Mouse (Mus musculus) kidney, postnatal 4 days (tissue): ENCODE results near the gene Ssh2.

Experiments used
- DNase-seq, 2 experiments: peaks; one replicate each; pipeline ENCODE4 v3.0.0; 2021; ENCODE audit warnings: mixed read lengths in 2 of 2

The Ssh2 gene

GRCm38 (mm10) chr11:77416212-77417000 lies 200.3 kb downstream of the Ssh2 start:
- DNase-seq = peak in 1 of 2 experiments; percentile 6

- DNase-seq = no peak
Observed at GRCm38 (mm10) chr11:77418021-77418420, 201.9 kb downstream of the Ssh2 start.

GRCm38 (mm10) chr11:77423175-77423859 lies 207.2 kb downstream of the Ssh2 start:
- DNase-seq = no peak

- DNase-seq = no peak
Observed at GRCm38 (mm10) chr11:77428446-77428845, 212.4 kb downstream of the Ssh2 start.

GRCm38 (mm10) chr11:77437026-77437425 lies 220.9 kb downstream of the Ssh2 start:
- DNase-seq = no peak

GRCm38 (mm10) chr11:77440081-77440480 lies 224.0 kb downstream of the Ssh2 start:
- no peak for DNase-seq

GRCm38 (mm10) chr11:77441020-77441419 lies 224.9 kb downstream of the Ssh2 start:
- DNase-seq = no peak

GRCm38 (mm10) chr11:77442186-77443170 lies 226.4 kb downstream of the Ssh2 start:
- DNase-seq = peak; percentile 49 to 67

- DNase-seq = no peak
Observed at GRCm38 (mm10) chr11:77444939-77445338, 228.9 kb downstream of the Ssh2 start.

- peak; percentile 52 to 62 for DNase-seq
Observed at GRCm38 (mm10) chr11:77446628-77447041, 230.5 kb downstream of the Ssh2 start.

GRCm38 (mm10) chr11:77449224-77449623 lies 233.1 kb downstream of the Ssh2 start:
- no peak for DNase-seq

- no peak for DNase-seq
Observed at GRCm38 (mm10) chr11:77451670-77452069, 235.6 kb downstream of the Ssh2 start.

- DNase-seq = no peak
Observed at GRCm38 (mm10) chr11:77453388-77453787, 237.3 kb downstream of the Ssh2 start.

GRCm38 (mm10) chr11:77455770-77456510 lies 239.9 kb downstream of the Ssh2 start:
- peak in 1 of 2 experiments; percentile 1 for DNase-seq

- peak in 1 of 2 experiments; percentile 33 for DNase-seq
Observed at GRCm38 (mm10) chr11:77456866-77457265, 240.8 kb downstream of the Ssh2 start.

- no peak for DNase-seq
Observed at GRCm38 (mm10) chr11:77461856-77462255, 245.8 kb downstream of the Ssh2 start.

- DNase-seq = peak; percentile 86 to 91
Observed at GRCm38 (mm10) chr11:77462283-77463100, 246.4 kb downstream of the Ssh2 start, which contains the start of gene Coro6. Gene Coro6 (plus strand): TSS chr11:77462411.

GRCm38 (mm10) chr11:77463101-77463445 lies 247.0 kb downstream of the Ssh2 start:
- DNase-seq = no peak

GRCm38 (mm10) chr11:77463786-77464185 lies 247.7 kb downstream of the Ssh2 start:
- no peak for DNase-seq

GRCm38 (mm10) chr11:77464684-77465083 lies 248.6 kb downstream of the Ssh2 start:
- no peak for DNase-seq

GRCm38 (mm10) chr11:77465111-77465510 lies 249.0 kb downstream of the Ssh2 start:
- DNase-seq = no peak
